Mouse (Mus musculus): Measurements from ENCODE around the gene Ganc. TPM values are rescaled to one million over a fixed set of nuclear protein-coding genes. Genes with fewer than 3 reads are reported as not detected.

Gene Ganc
- polyA plus RNA-seq, 1 experiment from 2014 or later = 7.8 TPM

- Histone ChIP-seq H3K36me3 (ENCODE audit: control insufficient read depth, insufficient read depth, low read length) (peaks cover 30% of the 10 kb centered on the region; the same call in 1 of the 2 replicates), H3K4me1 (replicated peaks; ENCODE audit: control insufficient read depth, insufficient read depth, low read length) (no peaks in the 10 kb centered on the region), H3K4me2 (no peak overlapping the region), H3K4me3 (ENCODE audit: low read depth, low read length) (no peak overlapping the region), H3K27me3 (replicated peaks; ENCODE audit: control insufficient read depth, insufficient read depth, low read length) (no peaks in the 10 kb centered on the region), H3K9ac (ENCODE audit: low read depth, low read length) (no peak overlapping the region), H3K27ac (ENCODE audit: low read depth, low read length) (no peak overlapping the region), H3K9me3 (ENCODE audit: control insufficient read depth, low read length) (no peaks in the 10 kb centered on the region)
- no peak for DNase-seq (ENCODE audit: low spot score)
- ATAC-seq (replicated peaks; ENCODE audit: low FRiP score) = no peak
Measured at GRCm38 (mm10) chr2:120392406-120392805, 11.3 kb upstream of the Ganc start.

GRCm38 (mm10) chr2:120397951-120398350 lies 5.7 kb upstream of the Ganc start:
- Histone ChIP-seq H3K27me3 (replicated peaks; ENCODE audit: control insufficient read depth, insufficient read depth, low read length) (no peaks in the 10 kb centered on the region), H3K9me3 (ENCODE audit: control insufficient read depth, low read length) (no peaks in the 10 kb centered on the region), H3K27ac (ENCODE audit: low read depth, low read length) (no peak overlapping the region), H3K9ac (ENCODE audit: low read depth, low read length) (no peak overlapping the region), H3K4me3 (ENCODE audit: low read depth, low read length) (no peak overlapping the region), H3K4me1 (replicated peaks; ENCODE audit: control insufficient read depth, insufficient read depth, low read length) (peaks cover 6% of the 10 kb centered on the region), H3K4me2 (no peak overlapping the region), H3K36me3 (ENCODE audit: control insufficient read depth, insufficient read depth, low read length) (peaks cover 19% of the 10 kb centered on the region; the same call in 1 of the 2 replicates)
- DNase-seq (ENCODE audit: low spot score) = no peak
- 91% methylated on average over 1 of the region's 1 CpGs for WGBS
- no peak for ATAC-seq (replicated peaks; ENCODE audit: low FRiP score)

- WGBS = 28% methylated on average over 3 of the region's 3 CpGs
- no peaks in the 10 kb centered on the region for H3K9me3 ChIP-seq (ENCODE audit: control insufficient read depth, low read length)
- peak overlapping the region; percentile 84 for H3K4me2 ChIP-seq
- H3K4me1 ChIP-seq (replicated peaks; ENCODE audit: control insufficient read depth, insufficient read depth, low read length) = peaks cover 8% of the 10 kb centered on the region
- no peak for ATAC-seq (replicated peaks; ENCODE audit: low FRiP score)
- H3K4me3 ChIP-seq (ENCODE audit: low read depth, low read length) = peak overlapping the region; percentile 58
- peaks cover 6% of the 10 kb centered on the region; the same call in 1 of the 2 replicates for H3K36me3 ChIP-seq (ENCODE audit: control insufficient read depth, insufficient read depth, low read length)
- no peak for DNase-seq (ENCODE audit: low spot score)
- H3K9ac ChIP-seq (ENCODE audit: low read depth, low read length) = no peak overlapping the region
- no peaks in the 10 kb centered on the region for H3K27me3 ChIP-seq (replicated peaks; ENCODE audit: control insufficient read depth, insufficient read depth, low read length)
- no peak overlapping the region for H3K27ac ChIP-seq (ENCODE audit: low read depth, low read length)
Measured at GRCm38 (mm10) chr2:120402813-120403212, 883 bp upstream of the Ganc start.

- Histone ChIP-seq H3K4me2 (peak within 1 kb of the TSS; percentile 84), H3K27ac (ENCODE audit: low read depth, low read length) (peak within 1 kb of the TSS; percentile 89), H3K27me3 (replicated peaks; ENCODE audit: control insufficient read depth, insufficient read depth, low read length) (no peaks in the 10 kb centered on the region), H3K4me3 (ENCODE audit: low read depth, low read length) (peak within 1 kb of the TSS; percentile 58), H3K36me3 (ENCODE audit: control insufficient read depth, insufficient read depth, low read length) (peaks cover 2% of the 10 kb centered on the region; the same call in 1 of the 2 replicates), H3K4me1 (replicated peaks; ENCODE audit: control insufficient read depth, insufficient read depth, low read length) (peaks cover 8% of the 10 kb centered on the region), H3K9me3 (ENCODE audit: control insufficient read depth, low read length) (no peaks in the 10 kb centered on the region), H3K9ac (ENCODE audit: low read depth, low read length) (peak within 1 kb of the TSS; percentile 88)
- peak; percentile 99 for ATAC-seq (replicated peaks; ENCODE audit: low FRiP score)
- peak; percentile 94 for DNase-seq (ENCODE audit: low spot score)
- WGBS = under 1% methylated on average over 34 of the region's 34 CpGs
Measured at GRCm38 (mm10) chr2:120403986-120404822, 508 bp downstream of the Ganc start, which contains the start of gene Tmem87a. TSS of gene Tmem87a (minus strand) at chr2:120404113.

- H3K4me1 ChIP-seq (replicated peaks; ENCODE audit: control insufficient read depth, insufficient read depth, low read length) = peaks cover 8% of the 10 kb centered on the region
- peak overlapping the region; percentile 84 for H3K4me2 ChIP-seq
- H3K4me3 ChIP-seq (ENCODE audit: low read depth, low read length) = peak overlapping the region; percentile 58
- H3K36me3 ChIP-seq (ENCODE audit: control insufficient read depth, insufficient read depth, low read length) = peaks cover 2% of the 10 kb centered on the region; the same call in 1 of the 2 replicates
- DNase-seq (ENCODE audit: low spot score) (peak; percentile 35), ATAC-seq (replicated peaks; ENCODE audit: low FRiP score) (no peak)
- H3K27ac ChIP-seq (ENCODE audit: low read depth, low read length) = peak overlapping the region; percentile 89
- H3K9ac ChIP-seq (ENCODE audit: low read depth, low read length) = peak overlapping the region; percentile 88
- WGBS = 19% methylated on average over 14 of the region's 14 CpGs
- H3K9me3 ChIP-seq (ENCODE audit: control insufficient read depth, low read length) = no peaks in the 10 kb centered on the region
- H3K27me3 ChIP-seq (replicated peaks; ENCODE audit: control insufficient read depth, insufficient read depth, low read length) = no peaks in the 10 kb centered on the region
Measured at GRCm38 (mm10) chr2:120404823-120405765, 1.4 kb downstream of the Ganc start.

GRCm38 (mm10) chr2:120411096-120411628 lies 7.5 kb downstream of the Ganc start:
- Histone ChIP-seq H3K4me2 (peak overlapping the region; percentile 7; the same call in 1 of the 2 replicates), H3K36me3 (ENCODE audit: control insufficient read depth, insufficient read depth, low read length) (no peaks in the 10 kb centered on the region), H3K27ac (ENCODE audit: low read depth, low read length) (no peak overlapping the region), H3K27me3 (replicated peaks; ENCODE audit: control insufficient read depth, insufficient read depth, low read length) (no peaks in the 10 kb centered on the region), H3K9me3 (ENCODE audit: control insufficient read depth, low read length) (no peaks in the 10 kb centered on the region), H3K4me3 (ENCODE audit: low read depth, low read length) (no peak overlapping the region), H3K4me1 (replicated peaks; ENCODE audit: control insufficient read depth, insufficient read depth, low read length) (no peaks in the 10 kb centered on the region; the same call in 1 of the 2 replicates), H3K9ac (ENCODE audit: low read depth, low read length) (no peak overlapping the region)
- no peak for DNase-seq (ENCODE audit: low spot score)
- peak; percentile 98 for ATAC-seq (replicated peaks; ENCODE audit: low FRiP score)
- 63% methylated on average over 3 of the region's 3 CpGs for WGBS

GRCm38 (mm10) chr2:120414113-120414512 lies 10.4 kb downstream of the Ganc start:
- ATAC-seq (replicated peaks; ENCODE audit: low FRiP score) (no peak), DNase-seq (ENCODE audit: low spot score) (no peak)
- no peak overlapping the region for H3K27ac ChIP-seq (ENCODE audit: low read depth, low read length)
- H3K4me1 ChIP-seq (replicated peaks; ENCODE audit: control insufficient read depth, insufficient read depth, low read length) = no peaks in the 10 kb centered on the region
- H3K36me3 ChIP-seq (ENCODE audit: control insufficient read depth, insufficient read depth, low read length) = no peaks in the 10 kb centered on the region
- H3K9me3 ChIP-seq (ENCODE audit: control insufficient read depth, low read length) = no peaks in the 10 kb centered on the region
- no peak overlapping the region for H3K4me3 ChIP-seq (ENCODE audit: low read depth, low read length)
- H3K27me3 ChIP-seq (replicated peaks; ENCODE audit: control insufficient read depth, insufficient read depth, low read length) = no peaks in the 10 kb centered on the region
- H3K9ac ChIP-seq (ENCODE audit: low read depth, low read length) = no peak overlapping the region
- H3K4me2 ChIP-seq = no peak overlapping the region

- Histone ChIP-seq H3K27ac (ENCODE audit: low read depth, low read length) (no peak overlapping the region), H3K9me3 (ENCODE audit: control insufficient read depth, low read length) (no peaks in the 10 kb centered on the region), H3K36me3 (ENCODE audit: control insufficient read depth, insufficient read depth, low read length) (no peaks in the 10 kb centered on the region), H3K27me3 (replicated peaks; ENCODE audit: control insufficient read depth, insufficient read depth, low read length) (no peaks in the 10 kb centered on the region), H3K9ac (ENCODE audit: low read depth, low read length) (no peak overlapping the region), H3K4me1 (replicated peaks; ENCODE audit: control insufficient read depth, insufficient read depth, low read length) (no peaks in the 10 kb centered on the region), H3K4me3 (ENCODE audit: low read depth, low read length) (no peak overlapping the region), H3K4me2 (no peak overlapping the region)
- 64% methylated on average over 1 of the region's 1 CpGs for WGBS
- no peak for ATAC-seq (replicated peaks; ENCODE audit: low FRiP score)
- no peak for DNase-seq (ENCODE audit: low spot score)
Measured at GRCm38 (mm10) chr2:120414738-120415414, 11.2 kb downstream of the Ganc start.

Data from liver, embryonic 11.5 days (tissue).